Mouse (Mus musculus): ENCODE measurements around the gene Wfikkn1. TPM values are rescaled to one million over a fixed set of nuclear protein-coding genes. Genes with fewer than 3 reads are reported as not detected.

Gene Wfikkn1
- polyA plus RNA-seq, 1 experiment from 2014 or later, result 0.56 TPM

DNA sequence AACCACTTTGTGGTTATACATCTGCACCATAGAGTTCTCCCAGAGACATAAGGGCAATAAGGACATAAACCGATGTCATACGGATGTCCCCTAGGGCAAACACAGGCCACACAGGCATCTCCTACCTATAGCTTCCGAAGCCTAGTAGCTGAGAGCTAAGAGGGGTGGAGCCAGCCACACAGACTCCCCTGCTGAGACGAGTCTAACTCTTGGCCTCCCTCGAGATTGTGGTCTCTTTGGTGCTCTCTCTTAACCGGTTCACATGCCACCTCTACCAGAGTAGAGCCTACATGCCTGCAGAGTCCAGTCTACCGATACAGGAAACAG, 13.2 kb downstream of the Wfikkn1 start:
- H3K27ac ChIP-seq, result no peak overlapping the region
- ATAC-seq (ENCODE audit: insufficient number of reproducible peaks, insufficient read depth, low FRiP score, low TSS enrichment, low read depth), result no peak
- H3K9me3 ChIP-seq, result no peaks in the 10 kb centered on the region
- peak overlapping the region; percentile 100 for H3K4me2 ChIP-seq
- H3K27me3 ChIP-seq, result no peaks in the 10 kb centered on the region
- H3K4me3 ChIP-seq, result peak overlapping the region; percentile 68
- H3K4me1 ChIP-seq, result peaks cover 15% of the 10 kb centered on the region
- WGBS, result 12% methylated on average over 7 of the region's 7 CpGs
- H3K9ac ChIP-seq, result peak overlapping the region; percentile 73
- no peaks in the 10 kb centered on the region for H3K36me3 ChIP-seq

DNA sequence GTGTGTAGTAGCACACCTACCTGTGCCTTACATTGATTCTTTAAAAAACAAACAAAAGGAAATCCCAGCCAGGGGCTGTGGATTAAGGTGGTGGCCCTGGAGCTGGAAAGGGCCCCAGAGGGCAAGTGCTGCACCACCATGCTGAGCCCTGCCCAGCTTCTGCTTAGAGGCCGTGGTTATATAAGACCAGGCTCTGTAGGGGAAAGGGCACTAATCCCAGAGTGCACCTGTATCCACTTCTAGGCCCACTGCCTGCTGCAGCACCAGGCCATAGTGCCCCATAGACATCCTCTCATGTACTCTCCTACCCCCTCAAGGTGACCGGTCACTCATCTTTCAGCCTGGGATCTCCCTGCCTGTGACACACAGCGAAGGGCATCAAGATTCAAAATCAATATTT, 14.5 kb downstream of the Wfikkn1 start:
- H3K4me3 ChIP-seq, result no peak overlapping the region
- no peak for ATAC-seq (ENCODE audit: insufficient number of reproducible peaks, insufficient read depth, low FRiP score, low TSS enrichment, low read depth)
- no peaks in the 10 kb centered on the region for H3K9me3 ChIP-seq
- no peaks in the 10 kb centered on the region for H3K36me3 ChIP-seq
- H3K4me2 ChIP-seq, result no peak overlapping the region
- H3K9ac ChIP-seq, result no peak overlapping the region
- WGBS, result 89% methylated on average over 3 of the region's 3 CpGs
- no peak overlapping the region for H3K27ac ChIP-seq
- H3K4me1 ChIP-seq, result peaks cover 20% of the 10 kb centered on the region
- H3K27me3 ChIP-seq, result no peaks in the 10 kb centered on the region

DNA sequence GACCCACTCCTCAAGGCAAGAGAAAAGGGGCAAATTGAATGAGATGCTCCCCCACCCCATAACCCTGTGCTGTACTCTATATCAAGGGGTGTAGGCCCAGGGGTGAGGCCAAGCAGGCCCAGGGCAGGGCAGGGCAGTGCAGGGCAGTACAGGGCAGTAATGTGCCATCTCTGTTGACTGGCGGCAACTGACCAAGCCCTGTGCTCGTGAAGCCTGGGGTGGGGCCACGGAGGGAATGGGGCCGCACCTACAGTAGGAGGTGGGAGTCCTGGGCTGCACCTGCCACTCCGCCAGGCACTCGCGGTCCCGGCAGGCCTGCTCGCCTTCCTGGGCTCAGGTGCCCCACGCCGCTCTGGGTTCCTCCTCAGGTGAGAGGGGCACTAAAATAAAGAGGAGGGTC, 15.4 kb downstream of the Wfikkn1 start:
- Histone ChIP-seq H3K27me3 (no peaks in the 10 kb centered on the region), H3K4me2 (no peak overlapping the region), H3K9ac (no peak overlapping the region), H3K4me3 (no peak overlapping the region), H3K4me1 (peaks cover 27% of the 10 kb centered on the region), H3K9me3 (no peaks in the 10 kb centered on the region), H3K27ac (no peak overlapping the region), H3K36me3 (no peaks in the 10 kb centered on the region)
- no peak for ATAC-seq (ENCODE audit: insufficient number of reproducible peaks, insufficient read depth, low FRiP score, low TSS enrichment, low read depth)
- 88% methylated on average over 11 of the region's 11 CpGs for WGBS

DNA sequence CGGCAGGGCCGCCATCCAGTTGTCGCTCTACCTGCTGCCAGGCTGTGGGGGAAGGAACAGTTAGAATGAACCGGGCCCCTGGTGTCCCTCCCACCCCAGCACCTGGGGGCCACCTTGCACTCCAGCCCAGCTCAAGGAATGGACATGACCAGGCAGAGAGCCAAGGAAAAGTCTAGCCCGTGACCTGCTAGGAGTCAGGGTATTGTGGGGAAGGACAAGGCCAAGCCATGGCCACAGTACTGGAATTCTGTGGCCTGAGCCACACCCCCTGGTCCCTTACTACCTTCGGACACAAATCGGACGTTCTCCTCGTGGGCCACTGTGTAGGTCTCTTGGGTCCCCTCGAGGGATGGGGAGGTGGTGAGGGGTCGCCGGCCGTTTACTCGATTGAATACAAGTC, 16.3 kb downstream of the Wfikkn1 start:
- H3K4me1 ChIP-seq, result peaks cover 37% of the 10 kb centered on the region
- H3K36me3 ChIP-seq, result no peaks in the 10 kb centered on the region
- H3K27ac ChIP-seq, result no peak overlapping the region
- no peaks in the 10 kb centered on the region for H3K27me3 ChIP-seq
- no peak overlapping the region for H3K4me2 ChIP-seq
- no peak overlapping the region for H3K4me3 ChIP-seq
- H3K9me3 ChIP-seq, result no peaks in the 10 kb centered on the region
- no peak overlapping the region; the same call in 1 of the 2 replicates for H3K9ac ChIP-seq
- ATAC-seq (ENCODE audit: insufficient number of reproducible peaks, insufficient read depth, low FRiP score, low TSS enrichment, low read depth), result no peak
- 89% methylated on average over 14 of the region's 14 CpGs for WGBS

DNA sequence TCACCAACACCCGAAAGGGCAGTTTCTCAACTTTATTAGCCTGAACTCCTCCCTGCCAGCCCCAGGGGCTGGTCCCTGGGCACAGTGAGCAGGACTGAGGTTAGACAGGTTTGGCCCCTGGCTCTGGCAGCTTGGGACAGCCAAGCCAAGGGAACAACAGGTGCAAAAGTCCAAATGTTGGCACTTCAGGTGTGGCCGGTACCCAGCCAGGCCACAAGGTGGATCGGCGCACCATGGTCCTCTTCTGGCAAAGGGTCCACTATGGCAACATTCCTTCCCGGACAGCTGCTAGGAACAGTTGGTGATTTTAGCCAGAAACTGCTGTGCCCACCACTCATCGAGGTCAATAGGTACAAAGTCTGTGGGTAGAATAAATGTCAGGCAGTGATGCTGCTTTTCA, 17.0 kb downstream of the Wfikkn1 start:
- Histone ChIP-seq H3K4me1 (peaks cover 34% of the 10 kb centered on the region), H3K9me3 (no peaks in the 10 kb centered on the region), H3K27ac (no peak overlapping the region), H3K27me3 (no peaks in the 10 kb centered on the region), H3K36me3 (0 out of 2 replicates have a peak, but pooled peaks cover 4% of the 10 kb centered on the region), H3K4me2 (no peak overlapping the region), H3K4me3 (no peak overlapping the region), H3K9ac (no peak overlapping the region; the same call in 1 of the 2 replicates)
- ATAC-seq (ENCODE audit: insufficient number of reproducible peaks, insufficient read depth, low FRiP score, low TSS enrichment, low read depth), result no peak
- WGBS, result 88% methylated on average over 6 of the region's 6 CpGs

DNA sequence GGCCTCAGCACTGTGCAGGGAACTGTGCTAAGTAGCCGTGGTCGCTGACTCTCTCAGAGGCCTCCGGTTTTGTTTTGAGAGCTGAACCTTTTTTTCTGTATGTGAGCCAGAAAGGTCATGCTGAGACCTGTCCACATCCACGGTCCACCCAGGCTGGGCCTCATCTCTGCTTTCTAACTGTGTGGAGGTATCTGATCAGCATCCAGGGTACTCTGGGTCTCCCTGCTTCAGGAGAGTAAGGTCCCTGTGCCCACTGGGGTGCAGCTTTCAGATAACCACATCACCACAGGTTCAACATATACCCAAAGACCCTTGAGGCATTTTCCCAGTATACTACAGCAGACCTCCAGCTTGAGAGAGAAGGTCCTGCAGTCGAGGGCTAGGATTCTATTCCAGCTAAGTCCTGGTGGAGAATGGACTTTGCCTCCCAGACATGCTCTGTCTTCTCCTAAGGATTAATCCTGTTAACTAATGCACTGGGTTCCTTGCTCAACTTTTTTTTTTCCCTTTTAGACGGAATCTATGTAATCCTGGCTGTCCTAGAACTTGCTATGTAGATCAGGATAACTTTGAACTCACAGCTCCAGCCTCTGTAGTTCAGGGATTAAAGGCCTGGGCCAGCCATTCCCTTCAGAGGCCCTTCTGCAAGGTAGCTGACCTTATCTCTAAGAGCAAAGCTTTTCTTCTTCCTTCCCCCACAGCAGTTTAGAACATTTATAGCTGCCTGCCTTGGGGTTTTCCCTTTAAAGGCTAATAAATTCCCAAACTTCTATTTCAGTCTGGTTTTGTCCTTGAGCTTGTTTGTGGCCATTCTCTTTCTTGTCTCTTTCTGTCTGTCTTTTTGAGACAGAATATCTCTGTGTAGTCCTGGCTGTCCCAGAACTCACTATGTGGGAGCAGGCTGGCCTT, 18.7 kb downstream of the Wfikkn1 start:
- Histone ChIP-seq H3K4me3 (peak overlapping the region; percentile 71), H3K27me3 (no peaks in the 10 kb centered on the region), H3K27ac (peak overlapping the region; percentile 89), H3K4me2 (peak overlapping the region; percentile 78), H3K36me3 (0 out of 2 replicates have a peak, but pooled peaks cover 4% of the 10 kb centered on the region), H3K9ac (peak overlapping the region; percentile 85), H3K9me3 (no peaks in the 10 kb centered on the region), H3K4me1 (peaks cover 24% of the 10 kb centered on the region)
- ATAC-seq (ENCODE audit: insufficient number of reproducible peaks, insufficient read depth, low FRiP score, low TSS enrichment, low read depth), result no peak
- 9% methylated on average over 6 of the region's 6 CpGs for WGBS

DNA sequence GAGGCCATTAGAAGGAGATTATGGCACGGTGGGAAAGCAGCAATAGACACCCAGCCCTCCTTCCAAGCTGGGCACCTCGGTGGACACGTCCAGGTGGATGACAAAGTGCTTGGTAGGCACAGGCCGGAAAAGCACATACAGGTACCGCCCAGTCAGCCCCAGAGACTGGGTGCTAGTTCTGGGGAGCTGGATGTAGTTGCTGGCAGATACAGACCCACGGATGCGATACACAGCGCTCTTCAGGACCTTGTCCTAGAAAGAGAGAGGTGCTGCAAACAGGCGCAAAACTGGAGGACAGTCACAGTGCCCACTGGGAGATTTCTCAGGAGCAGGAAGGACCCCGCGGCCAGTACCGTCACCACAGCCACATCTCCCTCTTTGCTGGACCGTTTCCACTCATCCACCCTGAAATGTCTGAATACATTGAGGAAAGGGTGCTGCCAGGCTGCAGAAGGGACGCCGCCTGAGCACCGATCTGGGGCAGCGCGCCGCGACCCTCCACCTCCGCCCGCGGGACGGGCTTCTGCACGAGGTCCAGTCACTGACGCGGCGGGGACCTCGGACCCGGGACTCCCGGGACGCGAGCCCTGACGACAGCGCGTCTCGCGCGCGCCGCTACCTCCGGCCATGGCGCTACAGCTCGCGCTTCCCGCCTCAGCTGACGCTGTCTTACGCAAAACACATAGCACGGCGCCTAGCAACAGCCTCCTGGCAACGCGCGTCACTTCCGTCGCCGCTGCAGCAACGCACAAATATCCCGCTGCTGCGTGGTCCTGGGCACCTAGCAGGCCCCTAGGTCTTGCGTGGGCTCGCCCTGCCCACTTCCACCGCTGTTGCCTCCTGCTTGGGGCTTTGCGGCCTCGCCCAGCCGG, 19.6 kb downstream of the Wfikkn1 start, which contains the start of gene Wdr90:
Gene Wdr90 (minus strand): TSS at position 670 of the 872 bp plus-strand sequence.
- Histone ChIP-seq H3K4me2 (peak within 1 kb of the TSS; percentile 78), H3K4me3 (peak within 1 kb of the TSS; percentile 71), H3K36me3 (0 out of 2 replicates have a peak, but pooled peaks cover 4% of the 10 kb centered on the region), H3K9ac (peak within 1 kb of the TSS; percentile 85), H3K27me3 (no peaks in the 10 kb centered on the region), H3K27ac (peak within 1 kb of the TSS; percentile 89), H3K9me3 (no peaks in the 10 kb centered on the region), H3K4me1 (peaks cover 24% of the 10 kb centered on the region)
- WGBS, result 3% methylated on average over 65 of the region's 65 CpGs
- ATAC-seq (ENCODE audit: insufficient number of reproducible peaks, insufficient read depth, low FRiP score, low TSS enrichment, low read depth), result peak; percentile 86

DNA sequence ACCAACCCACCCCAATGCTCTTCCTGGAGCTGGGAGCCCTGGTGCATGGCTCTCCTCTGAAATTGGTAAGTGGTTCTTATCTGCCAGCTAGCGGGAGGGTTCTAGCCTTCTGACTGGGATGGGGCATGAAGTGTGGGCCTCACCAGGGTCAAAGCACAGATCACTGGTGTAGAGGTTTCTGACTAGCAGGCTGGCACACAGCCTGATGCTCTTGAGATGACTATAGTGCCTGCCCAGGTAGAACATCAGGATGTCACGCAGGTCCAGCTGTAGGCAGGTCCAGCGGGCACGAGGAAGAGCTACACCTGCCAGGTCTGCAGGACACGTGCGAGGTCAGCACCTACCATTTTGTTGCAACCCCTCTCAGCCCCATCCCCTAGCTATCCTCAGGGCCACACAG, 20.4 kb downstream of the Wfikkn1 start:
- no peaks in the 10 kb centered on the region for H3K9me3 ChIP-seq
- ATAC-seq (ENCODE audit: insufficient number of reproducible peaks, insufficient read depth, low FRiP score, low TSS enrichment, low read depth), result no peak
- no peaks in the 10 kb centered on the region for H3K27me3 ChIP-seq
- peak overlapping the region; percentile 71 for H3K4me3 ChIP-seq
- H3K9ac ChIP-seq, result peak overlapping the region; percentile 85
- H3K4me1 ChIP-seq, result peaks cover 24% of the 10 kb centered on the region
- WGBS, result 92% methylated on average over 6 of the region's 6 CpGs
- peak overlapping the region; percentile 78 for H3K4me2 ChIP-seq
- H3K27ac ChIP-seq, result no peak overlapping the region
- H3K36me3 ChIP-seq, result peaks cover 7% of the 10 kb centered on the region

DNA sequence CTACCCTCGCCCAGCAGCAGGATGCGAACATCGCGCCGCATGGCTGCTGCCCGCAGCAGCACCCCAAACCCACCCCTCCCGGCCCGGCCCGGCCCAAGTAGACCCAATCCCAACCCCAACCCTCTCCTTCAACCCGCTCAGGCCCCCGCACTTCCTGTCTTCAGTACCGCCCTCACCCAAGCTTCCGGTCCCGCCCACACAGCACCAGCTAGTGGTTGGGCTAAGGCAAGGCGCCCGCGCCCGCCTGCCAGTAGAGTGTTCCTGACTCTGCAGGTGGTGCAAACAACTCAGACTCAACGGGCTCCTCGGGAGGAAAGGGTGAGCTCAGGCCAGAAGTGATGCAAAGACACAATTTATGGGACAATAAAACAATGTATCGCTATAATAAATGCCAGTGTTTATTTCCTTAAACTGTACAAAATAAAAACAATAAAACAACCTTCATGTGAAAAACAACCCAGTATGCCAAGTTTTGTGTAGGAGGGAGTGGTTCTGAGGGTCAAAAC, 36.2 kb downstream of the Wfikkn1 start, which contains the start of gene Rhot2:
Gene Rhot2 (minus strand): TSS at position 456 of the 506 bp plus-strand sequence.
- Histone ChIP-seq H3K4me3 (peak within 1 kb of the TSS; percentile 83), H3K9me3 (no peaks in the 10 kb centered on the region), H3K27me3 (no peaks in the 10 kb centered on the region), H3K36me3 (peaks cover 77% of the 10 kb centered on the region), H3K27ac (peak within 1 kb of the TSS; percentile 89), H3K4me1 (peaks cover 16% of the 10 kb centered on the region), H3K4me2 (peak within 1 kb of the TSS; percentile 87), H3K9ac (peak within 1 kb of the TSS; percentile 91)
- 2% methylated on average over 21 of the region's 21 CpGs for WGBS
- ATAC-seq (ENCODE audit: insufficient number of reproducible peaks, insufficient read depth, low FRiP score, low TSS enrichment, low read depth), result peak; percentile 89

DNA sequence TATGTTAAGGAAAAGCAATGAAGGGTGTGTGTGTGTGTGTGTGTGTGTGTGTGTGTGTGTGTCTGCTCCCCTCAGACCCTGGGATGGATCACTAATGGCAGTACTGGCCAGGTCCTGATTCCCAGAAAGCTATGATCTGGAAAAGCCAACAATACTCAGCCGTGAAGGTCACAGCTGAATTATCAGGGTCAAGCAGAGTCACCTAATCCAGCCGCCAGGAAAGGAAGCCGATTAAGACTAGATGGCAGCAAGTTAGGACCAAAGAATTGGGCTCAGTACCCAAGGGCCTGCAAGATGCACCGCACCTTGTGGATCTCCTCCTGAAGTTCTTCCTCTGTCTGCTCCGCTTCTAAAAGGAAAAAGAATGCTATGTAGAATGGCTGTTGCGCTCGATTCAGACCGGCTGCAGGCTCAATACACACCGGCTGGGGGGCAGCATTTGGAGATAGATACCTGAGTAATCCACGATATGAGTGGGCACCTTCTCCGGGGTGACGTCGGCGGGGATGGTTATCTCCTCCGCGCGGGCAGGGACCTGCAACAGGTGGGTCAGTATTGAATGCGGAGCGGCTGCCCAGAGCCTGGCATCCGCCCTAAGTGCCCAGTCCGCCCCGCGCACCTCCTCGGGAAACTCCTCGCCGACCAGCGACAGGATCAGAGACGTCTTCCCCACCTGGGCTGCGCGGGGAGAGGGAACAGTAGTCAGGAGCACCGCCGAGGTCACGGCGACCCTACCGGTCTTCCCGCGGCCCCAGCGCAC, 36.8 kb downstream of the Wfikkn1 start:
- peaks cover 77% of the 10 kb centered on the region for H3K36me3 ChIP-seq
- no peaks in the 10 kb centered on the region for H3K27me3 ChIP-seq
- peak overlapping the region; percentile 91 for H3K9ac ChIP-seq
- H3K4me1 ChIP-seq, result peaks cover 16% of the 10 kb centered on the region
- peak overlapping the region; percentile 87 for H3K4me2 ChIP-seq
- H3K4me3 ChIP-seq, result peak overlapping the region; percentile 83
- ATAC-seq (ENCODE audit: insufficient number of reproducible peaks, insufficient read depth, low FRiP score, low TSS enrichment, low read depth), result 0 out of 2 replicates have a peak, but pooled peaks have one; percentile 1
- peak overlapping the region; percentile 89 for H3K27ac ChIP-seq
- 2% methylated on average over 38 of the region's 38 CpGs for WGBS
- no peaks in the 10 kb centered on the region for H3K9me3 ChIP-seq

DNA sequence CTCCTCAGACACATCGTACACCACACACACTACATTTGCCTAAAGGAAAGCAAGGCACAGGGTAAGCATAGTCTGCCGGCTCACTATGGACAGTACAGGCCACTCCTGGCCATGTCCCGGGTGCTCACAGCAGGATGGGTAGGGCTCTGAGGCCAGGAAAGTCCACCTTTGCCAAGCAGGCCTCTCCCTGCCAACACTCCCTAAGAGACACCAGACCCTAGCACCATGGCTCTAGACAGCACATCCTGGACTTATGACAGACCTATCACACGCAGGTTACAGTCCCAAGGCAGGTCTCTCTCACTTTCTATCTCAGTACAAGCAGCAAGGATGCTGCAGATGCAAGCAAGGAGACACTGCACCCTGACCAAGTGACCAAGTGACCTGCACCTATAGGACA, 37.5 kb downstream of the Wfikkn1 start:
- Histone ChIP-seq H3K4me1 (peaks cover 16% of the 10 kb centered on the region), H3K9ac (peak overlapping the region; percentile 91), H3K36me3 (peaks cover 74% of the 10 kb centered on the region), H3K9me3 (no peaks in the 10 kb centered on the region), H3K27ac (no peak overlapping the region), H3K4me3 (peak overlapping the region; percentile 83), H3K27me3 (no peaks in the 10 kb centered on the region), H3K4me2 (peak overlapping the region; percentile 87)
- ATAC-seq (ENCODE audit: insufficient number of reproducible peaks, insufficient read depth, low FRiP score, low TSS enrichment, low read depth), result no peak
- WGBS, result 91% methylated on average over 4 of the region's 4 CpGs

All from embryonic facial prominence, embryonic 13.5 days (tissue).